Mouse (Mus musculus) lung, postnatal 0 days (tissue): ENCODE data around the gene Pdzd4. TPM values are rescaled to one million over a fixed set of nuclear protein-coding genes. Genes with fewer than 3 reads are reported as not detected.

Experiments
- ATAC-seq: fragments of 200-750 bp; cut with Nextera tagmentation; 2 replicates; pipeline ENCODE4 v1.8.0; 2017; ENCODE audit warnings: moderate library complexity
- DNase-seq: peaks from one replicate; pipeline ENCODE4 v3.0.0-alpha.2; 2016; ENCODE audit warnings: low spot score
- H3K27ac ChIP-seq: fragments of 300-500 bp; sonication (generic); 2 replicates; pipeline ENCODE4 v1.5.1; 2014; ENCODE audit warnings: antibody characterized with exemption, mild to moderate bottlenecking, low read length, mixed read lengths
- H3K27me3 ChIP-seq: fragments of 300-500 bp; sonication (generic); replicated peaks from 2 replicates; pipeline ENCODE4 v1.6.1; 2014; ENCODE audit warnings: low read length, mixed read lengths; ENCODE audit not compliant: insufficient read depth
- H3K36me3 ChIP-seq: fragments of 300-500 bp; sonication (generic); 2 replicates; pipeline ENCODE4 v1.6.1; 2014; ENCODE audit warnings: low read length, mixed read lengths; ENCODE audit not compliant: insufficient read depth
- H3K4me1 ChIP-seq: fragments of 300-500 bp; sonication (generic); 2 replicates; pipeline ENCODE4 v1.6.1; 2014; ENCODE audit warnings: antibody characterized with exemption, low read depth, low read length, mixed read lengths; ENCODE audit not compliant: insufficient read depth
- H3K4me2 ChIP-seq: fragments of 300-500 bp; sonication (generic); replicated peaks from 2 replicates; pipeline ENCODE4 v1.6.1; 2014; ENCODE audit warnings: low read depth, mild to moderate bottlenecking, low read length, moderate library complexity, mixed read lengths
- H3K4me3 ChIP-seq: fragments of 300-500 bp; sonication (generic); 2 replicates; pipeline ENCODE4 v1.5.1; 2014; ENCODE audit warnings: low read depth, low read length
- H3K9ac ChIP-seq: fragments of 300-500 bp; sonication (generic); replicated peaks from 2 replicates; pipeline ENCODE4 v1.6.1; 2014; ENCODE audit warnings: low read depth, mild to moderate bottlenecking
- H3K9me3 ChIP-seq: fragments of 300-500 bp; sonication (generic); 2 replicates; pipeline ENCODE4 v1.6.1; 2016; ENCODE audit warnings: low read length, mixed read lengths
- CTCF ChIP-seq: IDR thresholded peaks from 2 replicates; pipeline ENCODE4 v1.5.1; 2016; ENCODE audit warnings: antibody characterized with exemption, mild to moderate bottlenecking
- EP300 ChIP-seq: IDR thresholded peaks from 2 replicates; pipeline ENCODE4 v1.6.1; 2016; ENCODE audit warnings: antibody characterized with exemption, mild to moderate bottlenecking, control low read depth
- WGBS: fragments of 180-500 bp; shearing (Covaris S2); extraction: QIAGEN DNeasy Blood & Tissue Kit; methylation state at CpG from one replicate; pipeline ENCODE4 v1.1.7; 2014; 5-methylcytosine and 5-hydroxymethylcytosine counted together
- polyA plus RNA-seq: library from polyadenylated mRNA; unstranded; fragments of >200 nt; fragmentation: Nextera tagmentation; extraction: Ambion mirVana; gene quantifications from 2 replicates; pipeline ENCODE4 v1.2.1, GENCODE M21; 2015

Gene Pdzd4
- polyA plus RNA-seq, 1 experiment from 2014 or later, result 0.20 TPM

GRCm38 (mm10) chrX:73816596-73817314, 8.0 kb downstream of the Pdzd4 start:
- H3K9ac ChIP-seq, result no peak overlapping the region
- H3K9me3 ChIP-seq, result no peaks in the 10 kb centered on the region
- TF ChIP-seq CTCF, result no peak
- no peak for TF ChIP-seq EP300
- DNase-seq (no peak), ATAC-seq (no peak)
- WGBS, result 70% methylated on average over 3 of the region's 3 CpGs
- no peak overlapping the region for H3K27ac ChIP-seq
- no peak overlapping the region for H3K4me2 ChIP-seq
- no peaks in the 10 kb centered on the region for H3K27me3 ChIP-seq
- H3K4me1 ChIP-seq, result no peaks in the 10 kb centered on the region
- no peaks in the 10 kb centered on the region for H3K36me3 ChIP-seq
- no peak overlapping the region for H3K4me3 ChIP-seq

GRCm38 (mm10) chrX:73815072-73815471, 9.7 kb downstream of the Pdzd4 start:
- Histone ChIP-seq H3K27me3 (no peaks in the 10 kb centered on the region), H3K4me1 (no peaks in the 10 kb centered on the region), H3K9ac (no peak overlapping the region), H3K9me3 (no peaks in the 10 kb centered on the region), H3K4me3 (no peak overlapping the region), H3K4me2 (no peak overlapping the region), H3K27ac (no peak overlapping the region), H3K36me3 (no peaks in the 10 kb centered on the region)
- no peak for TF ChIP-seq EP300
- no peak for TF ChIP-seq CTCF
- 22% methylated on average over 14 of the region's 14 CpGs for WGBS
- ATAC-seq, result no peak
- no peak for DNase-seq

- H3K27me3 ChIP-seq, result no peaks in the 10 kb centered on the region
- no peaks in the 10 kb centered on the region for H3K36me3 ChIP-seq
- ATAC-seq (no peak), DNase-seq (no peak)
- no peak overlapping the region for H3K4me3 ChIP-seq
- no peak overlapping the region for H3K4me2 ChIP-seq
- H3K9ac ChIP-seq, result no peak overlapping the region
- TF ChIP-seq EP300 (no peak), CTCF (no peak)
- H3K9me3 ChIP-seq, result no peaks in the 10 kb centered on the region
- H3K4me1 ChIP-seq, result no peaks in the 10 kb centered on the region
- H3K27ac ChIP-seq, result no peak overlapping the region
- 47% methylated on average over 1 of the region's 1 CpGs for WGBS
These were observed 19.0 kb downstream of the Pdzd4 start for GRCm38 (mm10) chrX:73805814-73806213.

GRCm38 (mm10) chrX:73798502-73798901, 26.3 kb downstream of the Pdzd4 start:
- Histone ChIP-seq H3K4me2 (no peak overlapping the region), H3K4me1 (no peaks in the 10 kb centered on the region), H3K36me3 (no peaks in the 10 kb centered on the region), H3K9ac (no peak overlapping the region), H3K27me3 (no peaks in the 10 kb centered on the region), H3K9me3 (no peaks in the 10 kb centered on the region), H3K4me3 (no peak overlapping the region), H3K27ac (no peak overlapping the region)
- ATAC-seq (peak; percentile 93), DNase-seq (peak; percentile 71)
- 40% methylated on average over 9 of the region's 9 CpGs for WGBS
- TF ChIP-seq EP300 (no peak), CTCF (peak; percentile 87)

GRCm38 (mm10) chrX:73797511-73797910, 27.3 kb downstream of the Pdzd4 start:
- TF ChIP-seq EP300, result no peak
- no peak for TF ChIP-seq CTCF
- WGBS, result 87% methylated on average over 2 of the region's 2 CpGs
- Histone ChIP-seq H3K4me1 (no peaks in the 10 kb centered on the region), H3K4me2 (no peak overlapping the region), H3K36me3 (no peaks in the 10 kb centered on the region), H3K27me3 (no peaks in the 10 kb centered on the region), H3K27ac (no peak overlapping the region), H3K4me3 (no peak overlapping the region), H3K9me3 (no peaks in the 10 kb centered on the region), H3K9ac (no peak overlapping the region)
- ATAC-seq (no peak), DNase-seq (no peak)

GRCm38 (mm10) chrX:73793505-73793904, 31.3 kb downstream of the Pdzd4 start:
- Histone ChIP-seq H3K9me3 (no peaks in the 10 kb centered on the region), H3K4me3 (no peak overlapping the region), H3K4me2 (no peak overlapping the region), H3K9ac (no peak overlapping the region), H3K4me1 (no peaks in the 10 kb centered on the region), H3K36me3 (no peaks in the 10 kb centered on the region), H3K27me3 (no peaks in the 10 kb centered on the region), H3K27ac (no peak overlapping the region)
- 38% methylated on average over 1 of the region's 1 CpGs for WGBS
- ATAC-seq, result no peak
- no peak for DNase-seq
- TF ChIP-seq CTCF (no peak), EP300 (no peak)

- H3K27ac ChIP-seq, result no peak overlapping the region
- ATAC-seq (no peak), DNase-seq (no peak)
- no peak for TF ChIP-seq CTCF
- TF ChIP-seq EP300, result no peak
- no peak overlapping the region for H3K9ac ChIP-seq
- no peak overlapping the region for H3K4me2 ChIP-seq
- H3K36me3 ChIP-seq, result no peaks in the 10 kb centered on the region
- H3K4me1 ChIP-seq, result no peaks in the 10 kb centered on the region
- H3K27me3 ChIP-seq, result no peaks in the 10 kb centered on the region
- no peak overlapping the region for H3K4me3 ChIP-seq
- no peaks in the 10 kb centered on the region for H3K9me3 ChIP-seq
These were observed 31.7 kb downstream of the Pdzd4 start for GRCm38 (mm10) chrX:73793039-73793438.
